Mouse (Mus musculus): ENCODE data around the gene Aarsd1.

DNA sequence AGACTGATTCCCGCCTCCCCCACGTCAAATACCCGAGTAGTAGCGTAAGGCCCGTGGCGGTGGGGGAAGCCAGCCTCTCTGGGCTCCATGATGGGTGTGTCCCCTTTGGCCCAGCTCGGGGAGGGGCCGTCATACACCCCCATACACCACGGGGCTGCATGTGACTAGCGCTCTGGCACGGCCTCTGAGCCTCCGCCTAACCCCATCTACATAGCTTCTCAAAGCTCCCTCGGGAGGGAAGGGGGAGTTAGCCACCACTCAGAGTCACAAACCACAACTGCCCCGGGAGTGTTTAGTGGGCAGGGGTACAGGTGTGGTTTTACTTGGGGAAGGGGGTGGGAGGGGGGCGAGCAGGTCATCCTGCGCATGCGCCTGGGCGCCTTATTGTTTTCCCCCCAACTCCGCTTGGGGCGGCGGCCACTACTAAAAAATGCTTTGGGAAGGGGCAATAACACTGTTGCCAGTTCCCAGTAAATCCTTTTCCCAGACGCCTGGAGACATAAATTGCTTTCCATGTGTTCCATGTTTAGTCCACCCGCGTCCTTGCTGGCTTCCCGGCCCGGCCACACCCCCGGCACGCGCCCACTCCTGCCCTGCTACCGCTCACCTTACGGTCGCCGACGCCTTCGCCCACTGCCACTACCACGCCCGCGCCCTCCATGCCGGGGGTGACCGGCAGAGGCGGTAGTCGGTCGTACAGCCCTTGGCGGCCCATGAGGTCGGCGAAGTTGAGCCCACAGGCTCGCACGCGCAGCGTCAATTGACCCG, 47.9 kb upstream of the Aarsd1 start:
- TF ChIP-seq CTCF (IDR thresholded peaks at IDR 0.05) (peak; percentile 56), EP300 (IDR thresholded peaks at IDR 0.05) (0 out of 2 replicates have a peak, but pooled peaks have one; percentile 32)
